Mouse (Mus musculus): ENCODE results near the gene Jazf1. TPM values are rescaled to one million over a fixed set of nuclear protein-coding genes. Genes with fewer than 3 reads are reported as not detected.

Jazf1 gene
- polyA plus RNA-seq, 1 experiment from 2014 or later = 13.9 TPM

DNA sequence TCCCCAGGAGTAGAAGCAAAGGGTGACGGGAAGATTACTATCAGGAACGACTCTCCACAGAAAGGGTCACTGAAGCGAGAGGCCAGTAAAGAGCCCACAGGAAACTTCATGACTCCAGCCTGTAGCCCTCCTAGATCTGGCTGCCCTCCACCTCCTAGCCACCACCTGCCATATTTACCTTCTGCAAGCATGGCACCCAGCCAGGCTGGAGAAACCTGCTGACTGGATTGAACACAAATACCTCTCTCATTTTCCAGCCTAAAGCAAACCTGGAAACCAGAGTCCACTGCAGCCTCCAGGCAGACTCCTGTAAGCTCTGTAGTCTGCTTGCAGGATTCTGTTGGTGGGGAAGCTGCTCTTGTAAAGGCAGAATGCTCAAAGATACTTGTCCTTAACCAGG, 62.4 kb downstream of the Jazf1 start:
- ATAC-seq (replicated peaks; ENCODE audit: insufficient number of reproducible peaks, insufficient read depth, low FRiP score, low read depth) = no peak
- H3K9me3 ChIP-seq (replicated peaks) = no peaks in the 10 kb centered on the region
- no peaks in the 10 kb centered on the region for H3K27me3 ChIP-seq
- 47% methylated on average over 3 of the region's 3 CpGs for WGBS
- peaks cover 8% of the 10 kb centered on the region; the same call in 1 of the 2 replicates for H3K4me1 ChIP-seq (replicated peaks)
- H3K9ac ChIP-seq = no peak overlapping the region
- H3K4me3 ChIP-seq = no peak overlapping the region
- no peak overlapping the region; the same call in 1 of the 2 replicates for H3K27ac ChIP-seq
- no peak overlapping the region for H3K4me2 ChIP-seq
- no peaks in the 10 kb centered on the region for H3K36me3 ChIP-seq

DNA sequence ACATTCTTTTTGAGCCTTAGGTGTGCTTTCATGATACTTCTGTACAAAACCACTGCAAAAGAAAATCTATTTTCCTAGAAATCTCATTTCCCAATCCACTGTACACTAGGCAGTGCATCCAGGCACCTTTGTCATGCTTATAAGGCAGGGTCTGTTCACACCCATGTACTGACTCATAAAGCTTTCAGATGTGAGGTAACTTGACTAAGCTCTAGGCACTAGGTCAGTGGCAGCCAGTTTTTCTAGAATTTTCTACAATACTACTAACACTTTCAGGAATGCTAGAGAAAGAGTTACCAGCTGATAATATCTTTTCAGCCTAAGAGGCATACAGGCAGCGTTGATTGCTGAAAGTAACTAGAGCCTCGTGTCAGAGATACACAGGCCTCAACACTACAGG, 62.9 kb downstream of the Jazf1 start:
- H3K4me3 ChIP-seq = no peak overlapping the region
- no peaks in the 10 kb centered on the region for H3K27me3 ChIP-seq
- H3K9ac ChIP-seq = no peak overlapping the region
- no peaks in the 10 kb centered on the region for H3K9me3 ChIP-seq (replicated peaks)
- H3K36me3 ChIP-seq = no peaks in the 10 kb centered on the region
- no peak overlapping the region for H3K27ac ChIP-seq
- ATAC-seq (replicated peaks; ENCODE audit: insufficient number of reproducible peaks, insufficient read depth, low FRiP score, low read depth) = no peak
- H3K4me1 ChIP-seq (replicated peaks) = peaks cover 8% of the 10 kb centered on the region; the same call in 1 of the 2 replicates
- WGBS = 50% methylated on average over 2 of the region's 2 CpGs
- no peak overlapping the region for H3K4me2 ChIP-seq

DNA sequence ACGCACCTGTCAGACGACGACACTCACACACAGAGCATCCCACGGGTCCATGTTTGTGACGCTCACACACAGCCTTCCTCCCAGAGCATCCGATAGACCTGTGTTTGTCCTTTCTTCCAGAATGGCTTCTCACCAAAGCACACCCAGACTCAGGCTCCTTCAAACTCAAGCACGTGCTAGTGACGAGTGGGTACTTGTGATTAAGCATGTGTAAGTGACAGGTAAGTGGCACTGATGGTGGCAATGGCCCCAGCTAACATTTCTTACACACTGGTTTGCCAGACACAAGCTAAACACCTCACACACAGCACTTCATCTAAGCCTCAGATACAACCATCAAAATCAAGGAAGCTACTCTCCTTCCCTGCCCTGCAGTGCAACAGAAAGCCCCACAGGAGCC, 77.6 kb downstream of the Jazf1 start:
- Histone ChIP-seq H3K4me2 (no peak overlapping the region), H3K27me3 (no peaks in the 10 kb centered on the region), H3K4me1 (replicated peaks) (peaks cover 3% of the 10 kb centered on the region; the same call in 1 of the 2 replicates), H3K4me3 (no peak overlapping the region), H3K27ac (no peak overlapping the region), H3K36me3 (no peaks in the 10 kb centered on the region), H3K9me3 (replicated peaks) (no peaks in the 10 kb centered on the region), H3K9ac (no peak overlapping the region)
- 75% methylated on average over 8 of the region's 8 CpGs for WGBS
- no peak for ATAC-seq (replicated peaks; ENCODE audit: insufficient number of reproducible peaks, insufficient read depth, low FRiP score, low read depth)

DNA sequence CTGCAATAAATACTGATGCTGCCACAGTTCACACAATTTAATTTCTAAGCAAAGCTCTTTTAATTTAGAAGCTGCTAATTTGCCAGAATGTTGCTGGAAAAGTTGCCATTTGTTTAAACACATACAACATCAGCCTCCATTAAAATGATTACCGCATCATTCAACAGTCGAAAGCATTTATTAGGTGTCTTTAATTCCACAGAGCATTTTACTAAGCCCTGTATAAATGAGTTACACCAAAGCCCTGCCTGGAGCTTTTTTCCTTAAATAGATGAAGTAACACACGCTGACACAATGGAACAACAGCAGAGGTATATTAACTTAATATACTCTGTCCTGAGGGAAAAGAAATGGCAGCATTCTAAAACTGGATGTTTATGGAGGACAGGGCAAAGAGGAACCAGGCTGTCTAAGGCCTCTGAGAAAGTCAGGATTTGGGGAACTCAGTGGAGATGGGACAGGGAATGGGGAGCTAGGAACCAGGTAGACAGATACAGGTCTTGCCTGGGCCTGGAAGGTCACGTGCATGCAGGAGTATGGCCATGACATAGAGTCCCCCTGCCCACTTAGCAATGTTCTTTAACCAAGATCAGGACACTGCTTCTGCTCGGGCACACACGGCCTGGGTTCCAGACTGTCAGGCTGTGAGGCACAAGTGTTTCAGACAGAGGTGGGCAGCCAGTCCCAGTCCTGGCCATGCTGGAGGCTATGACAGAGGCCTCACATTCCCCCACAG, 80.4 kb downstream of the Jazf1 start:
- H3K4me2 ChIP-seq = no peak overlapping the region
- no peak overlapping the region for H3K4me3 ChIP-seq
- no peak overlapping the region for H3K27ac ChIP-seq
- H3K27me3 ChIP-seq = no peaks in the 10 kb centered on the region
- H3K36me3 ChIP-seq = no peaks in the 10 kb centered on the region
- 86% methylated on average over 6 of the region's 6 CpGs for WGBS
- peaks cover 3% of the 10 kb centered on the region; the same call in 1 of the 2 replicates for H3K4me1 ChIP-seq (replicated peaks)
- no peak overlapping the region for H3K9ac ChIP-seq
- ATAC-seq (replicated peaks; ENCODE audit: insufficient number of reproducible peaks, insufficient read depth, low FRiP score, low read depth) = no peak
- H3K9me3 ChIP-seq (replicated peaks) = no peaks in the 10 kb centered on the region

DNA sequence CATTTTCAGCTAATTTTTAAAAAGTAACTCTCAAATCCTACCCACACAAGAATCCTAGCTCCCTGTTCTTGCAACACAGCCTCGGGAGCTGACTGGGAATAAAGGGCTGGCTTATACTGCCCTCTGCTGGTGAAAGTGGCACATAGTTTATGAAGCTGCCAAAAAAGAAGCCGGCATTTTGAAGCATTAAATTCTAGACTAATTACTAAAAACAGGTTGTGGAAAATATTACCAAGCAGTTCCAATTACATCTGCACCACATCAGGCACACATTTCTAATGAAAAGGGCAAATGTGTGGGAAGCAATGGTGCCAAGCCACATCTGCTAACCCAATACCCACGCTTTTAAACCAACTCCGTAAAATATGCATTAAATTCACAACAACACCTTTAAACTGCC, 81.0 kb downstream of the Jazf1 start:
- Histone ChIP-seq H3K36me3 (no peaks in the 10 kb centered on the region), H3K4me1 (replicated peaks) (peaks cover 3% of the 10 kb centered on the region; the same call in 1 of the 2 replicates), H3K4me3 (no peak overlapping the region), H3K4me2 (no peak overlapping the region), H3K9me3 (replicated peaks) (no peaks in the 10 kb centered on the region), H3K27ac (no peak overlapping the region), H3K27me3 (no peaks in the 10 kb centered on the region), H3K9ac (no peak overlapping the region)
- no peak for ATAC-seq (replicated peaks; ENCODE audit: insufficient number of reproducible peaks, insufficient read depth, low FRiP score, low read depth)
- WGBS = 56% methylated on average over 4 of the region's 4 CpGs

DNA sequence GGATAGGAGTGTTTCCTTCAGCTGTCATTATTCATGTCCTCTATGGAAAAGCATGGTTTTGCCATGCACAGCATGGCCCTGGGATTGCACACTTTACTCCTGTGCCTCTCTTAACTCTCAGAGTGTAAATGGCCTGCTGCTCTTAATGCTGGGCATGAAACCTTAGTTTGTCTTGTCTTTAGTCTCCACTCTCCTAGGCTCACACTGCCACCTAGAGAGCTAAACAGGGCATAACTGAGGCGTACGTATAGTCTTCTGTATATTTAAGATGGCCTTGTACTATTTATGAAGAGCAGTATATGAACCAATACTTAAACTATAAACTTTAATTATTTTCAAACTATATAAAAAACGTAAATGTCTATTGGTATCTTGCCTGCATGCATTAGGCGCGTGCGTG, 86.3 kb downstream of the Jazf1 start:
- Histone ChIP-seq H3K9ac (no peak overlapping the region), H3K9me3 (replicated peaks) (no peaks in the 10 kb centered on the region), H3K36me3 (no peaks in the 10 kb centered on the region), H3K4me1 (replicated peaks) (no peaks in the 10 kb centered on the region), H3K27me3 (no peaks in the 10 kb centered on the region), H3K4me3 (no peak overlapping the region), H3K27ac (no peak overlapping the region), H3K4me2 (no peak overlapping the region)
- 88% methylated on average over 6 of the region's 6 CpGs for WGBS
- no peak for ATAC-seq (replicated peaks; ENCODE audit: insufficient number of reproducible peaks, insufficient read depth, low FRiP score, low read depth)

DNA sequence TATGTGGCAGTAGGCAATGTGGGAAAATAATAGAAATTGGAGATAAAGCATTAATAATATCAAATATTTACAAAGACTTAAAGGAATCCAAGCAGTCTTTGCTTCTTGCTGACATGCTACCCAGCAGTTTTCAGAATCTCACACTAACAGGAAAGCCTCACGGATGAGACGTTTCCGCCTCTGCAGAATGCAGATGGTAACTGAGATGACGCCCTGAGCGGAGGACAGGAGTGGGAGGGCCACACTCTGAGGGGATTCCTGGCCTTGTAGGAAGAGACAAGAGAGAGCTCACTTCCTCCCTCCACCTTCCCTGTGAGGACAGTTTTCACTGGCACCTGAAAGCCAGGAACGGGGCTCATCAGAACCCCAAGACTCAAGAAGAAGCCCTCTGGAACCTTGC, 88.9 kb downstream of the Jazf1 start:
- H3K4me3 ChIP-seq = no peak overlapping the region
- no peak for ATAC-seq (replicated peaks; ENCODE audit: insufficient number of reproducible peaks, insufficient read depth, low FRiP score, low read depth)
- H3K27me3 ChIP-seq = no peaks in the 10 kb centered on the region
- no peaks in the 10 kb centered on the region for H3K9me3 ChIP-seq (replicated peaks)
- H3K9ac ChIP-seq = no peak overlapping the region
- H3K4me2 ChIP-seq = no peak overlapping the region
- 85% methylated on average over 6 of the region's 6 CpGs for WGBS
- H3K27ac ChIP-seq = no peak overlapping the region
- no peaks in the 10 kb centered on the region for H3K4me1 ChIP-seq (replicated peaks)
- no peaks in the 10 kb centered on the region for H3K36me3 ChIP-seq

DNA sequence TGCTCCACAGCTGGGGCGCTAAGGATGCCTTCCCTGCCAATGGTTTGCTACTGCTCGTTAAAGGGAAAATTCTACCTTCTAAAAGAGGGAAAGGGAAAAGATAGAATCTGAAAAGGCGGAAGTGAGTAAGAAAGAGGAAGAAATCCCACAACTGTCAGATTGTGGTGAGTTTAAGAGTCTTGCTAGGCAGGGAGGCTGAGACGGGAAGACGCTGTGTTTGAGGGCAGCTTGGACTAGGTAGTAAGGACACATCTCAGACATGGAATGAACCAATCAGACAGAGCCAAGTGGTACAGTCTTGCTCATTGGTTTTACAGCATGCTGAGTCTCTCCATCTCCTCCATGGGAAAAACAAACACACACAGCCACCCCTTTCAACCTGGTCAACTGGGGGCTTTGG, 95.1 kb downstream of the Jazf1 start:
- 87% methylated on average over 5 of the region's 5 CpGs for WGBS
- Histone ChIP-seq H3K4me2 (no peak overlapping the region), H3K36me3 (no peaks in the 10 kb centered on the region)

DNA sequence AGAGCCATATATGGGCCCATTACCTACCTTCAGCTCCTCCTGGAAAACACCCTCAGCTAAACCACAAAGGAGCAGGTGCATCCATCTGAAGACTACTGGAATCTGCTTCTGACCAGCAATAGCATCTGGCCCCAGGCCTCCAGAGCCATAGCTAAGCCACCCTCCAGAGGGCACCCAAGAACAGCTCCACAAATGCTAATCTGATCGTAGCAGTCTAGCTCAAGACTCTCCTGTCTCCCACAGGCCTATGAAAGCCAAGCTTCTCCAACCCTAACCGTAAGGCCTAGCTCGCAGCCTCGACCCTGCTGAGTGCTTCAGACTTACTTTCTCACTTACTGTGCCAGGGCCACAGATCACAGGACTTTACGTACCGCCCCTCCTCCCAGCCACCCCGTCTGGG, 96.3 kb downstream of the Jazf1 start:
- no peaks in the 10 kb centered on the region for H3K27me3 ChIP-seq
- H3K9ac ChIP-seq = no peak overlapping the region
- no peak overlapping the region for H3K4me2 ChIP-seq
- no peak for ATAC-seq (replicated peaks; ENCODE audit: insufficient number of reproducible peaks, insufficient read depth, low FRiP score, low read depth)
- WGBS = 74% methylated on average over 7 of the region's 7 CpGs
- peaks cover 10% of the 10 kb centered on the region for H3K4me1 ChIP-seq (replicated peaks)
- no peaks in the 10 kb centered on the region for H3K36me3 ChIP-seq
- H3K27ac ChIP-seq = no peak overlapping the region
- no peaks in the 10 kb centered on the region for H3K9me3 ChIP-seq (replicated peaks)
- no peak overlapping the region for H3K4me3 ChIP-seq

More for the DNA sequence above, 95.1 kb downstream of the Jazf1 start:
- Histone ChIP-seq H3K4me1 (replicated peaks) (peaks cover under 1% of the 10 kb centered on the region), H3K4me3 (no peak overlapping the region), H3K9ac (no peak overlapping the region), H3K27me3 (no peaks in the 10 kb centered on the region), H3K9me3 (replicated peaks) (no peaks in the 10 kb centered on the region), H3K27ac (no peak overlapping the region)
- no peak for ATAC-seq (replicated peaks; ENCODE audit: insufficient number of reproducible peaks, insufficient read depth, low FRiP score, low read depth)

DNA sequence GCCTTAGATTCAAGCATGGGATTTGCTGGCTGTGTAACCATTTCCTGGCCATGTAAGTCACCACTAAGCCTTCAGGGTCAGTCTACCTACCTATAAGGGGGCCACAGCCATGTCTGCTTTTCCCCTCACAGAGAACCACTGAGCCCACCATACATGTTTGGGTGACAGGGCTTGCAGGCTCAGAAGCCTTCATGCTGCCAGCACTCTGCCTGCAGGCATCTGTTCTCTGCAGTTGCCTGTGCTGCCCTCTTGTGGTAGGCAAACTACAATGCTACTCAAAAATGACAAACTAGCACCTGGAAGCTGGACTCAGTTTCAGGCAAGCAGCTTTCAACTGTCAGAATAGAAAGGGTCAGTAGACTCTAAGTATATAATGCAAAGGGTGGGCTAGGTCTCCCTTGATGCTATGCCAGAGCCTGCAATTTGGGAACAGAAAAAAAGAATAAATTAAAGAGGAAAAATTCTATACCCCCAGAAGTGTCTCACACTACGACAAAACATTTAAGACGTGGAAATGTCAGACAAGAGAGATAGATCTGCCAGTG, 98.6 kb downstream of the Jazf1 start:
- H3K36me3 ChIP-seq = no peaks in the 10 kb centered on the region
- H3K4me2 ChIP-seq = no peak overlapping the region
- H3K4me3 ChIP-seq = no peak overlapping the region
- H3K9me3 ChIP-seq (replicated peaks) = no peaks in the 10 kb centered on the region
- ATAC-seq (replicated peaks; ENCODE audit: insufficient number of reproducible peaks, insufficient read depth, low FRiP score, low read depth) = no peak; the same call in 1 of the 2 replicates
- H3K27me3 ChIP-seq = no peaks in the 10 kb centered on the region
- WGBS = 81% methylated on average over 2 of the region's 2 CpGs
- no peak overlapping the region for H3K27ac ChIP-seq
- no peak overlapping the region for H3K9ac ChIP-seq
- H3K4me1 ChIP-seq (replicated peaks) = peaks cover 28% of the 10 kb centered on the region

DNA sequence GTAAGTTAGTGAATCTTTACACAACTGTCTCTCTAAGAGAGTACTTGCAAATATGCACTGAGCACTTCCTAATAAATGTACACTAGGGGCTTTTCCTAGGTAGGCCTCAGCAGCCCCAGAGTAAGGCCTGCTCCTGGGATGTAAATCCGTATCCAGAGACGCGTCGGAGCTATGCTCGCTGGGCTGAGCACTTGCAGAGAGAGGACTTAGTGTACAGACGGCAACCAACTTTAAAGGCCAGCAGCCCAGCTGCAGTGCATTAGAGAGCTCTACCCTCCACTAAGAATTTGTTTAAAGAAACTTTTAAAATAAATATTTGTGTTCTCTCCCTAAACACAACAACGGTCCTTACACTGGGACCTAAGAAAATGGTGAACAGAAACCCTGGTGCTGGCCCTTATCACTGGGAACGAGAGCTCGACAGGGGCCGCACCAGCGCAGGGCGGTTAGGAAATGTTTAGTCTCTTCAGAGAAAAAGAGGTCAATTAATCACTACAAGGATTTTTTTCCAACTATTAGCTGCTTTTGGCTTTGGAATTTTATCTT, 100.0 kb downstream of the Jazf1 start:
- Histone ChIP-seq H3K27me3 (no peaks in the 10 kb centered on the region), H3K4me2 (no peak overlapping the region), H3K4me3 (no peak overlapping the region), H3K27ac (peak overlapping the region; percentile 70), H3K36me3 (no peaks in the 10 kb centered on the region), H3K9me3 (replicated peaks) (no peaks in the 10 kb centered on the region), H3K9ac (no peak overlapping the region), H3K4me1 (replicated peaks) (peaks cover 41% of the 10 kb centered on the region)
- no peak for ATAC-seq (replicated peaks; ENCODE audit: insufficient number of reproducible peaks, insufficient read depth, low FRiP score, low read depth)
- 45% methylated on average over 12 of the region's 12 CpGs for WGBS

Measured in heart, embryonic 15.5 days (tissue).